Mouse (Mus musculus): Measurements from ENCODE around the gene Txndc8. TPM values are rescaled to one million over a fixed set of nuclear protein-coding genes. Genes with fewer than 3 reads are reported as not detected.

The Txndc8 gene
- polyA plus RNA-seq, 1 experiment from 2014 or later: not detected

Other genes starting within 250 kb of the Txndc8 start
- 0.40 and 0.52 TPM in 2 replicates for gene D630039A03Rik, start 92.8 kb downstream of the Txndc8 start, polyA plus RNA-seq (2016; fragmentation: Nextera tagmentation; extraction: Ambion mirVana)
- 301 and 333 TPM in 2 replicates for gene Txn1, start 52.7 kb downstream of the Txndc8 start, polyA plus RNA-seq (2016; fragmentation: Nextera tagmentation; extraction: Ambion mirVana)
- 1.4 and 1.6 TPM in 2 replicates for gene Svep1, start 197.7 kb upstream of the Txndc8 start, polyA plus RNA-seq (2016; fragmentation: Nextera tagmentation; extraction: Ambion mirVana)

Measured in neural tube, embryonic 12.5 days (tissue).